Mouse (Mus musculus) A20 (cell line): ENCODE data around the gene Zfpm1.

Experiments used
- DNase-seq: peaks from one replicate; pipeline ENCODE4 v3.0.0-alpha.2; 2011; ENCODE audit warnings: low read depth, low spot score

Gene Zfpm1

DNA sequence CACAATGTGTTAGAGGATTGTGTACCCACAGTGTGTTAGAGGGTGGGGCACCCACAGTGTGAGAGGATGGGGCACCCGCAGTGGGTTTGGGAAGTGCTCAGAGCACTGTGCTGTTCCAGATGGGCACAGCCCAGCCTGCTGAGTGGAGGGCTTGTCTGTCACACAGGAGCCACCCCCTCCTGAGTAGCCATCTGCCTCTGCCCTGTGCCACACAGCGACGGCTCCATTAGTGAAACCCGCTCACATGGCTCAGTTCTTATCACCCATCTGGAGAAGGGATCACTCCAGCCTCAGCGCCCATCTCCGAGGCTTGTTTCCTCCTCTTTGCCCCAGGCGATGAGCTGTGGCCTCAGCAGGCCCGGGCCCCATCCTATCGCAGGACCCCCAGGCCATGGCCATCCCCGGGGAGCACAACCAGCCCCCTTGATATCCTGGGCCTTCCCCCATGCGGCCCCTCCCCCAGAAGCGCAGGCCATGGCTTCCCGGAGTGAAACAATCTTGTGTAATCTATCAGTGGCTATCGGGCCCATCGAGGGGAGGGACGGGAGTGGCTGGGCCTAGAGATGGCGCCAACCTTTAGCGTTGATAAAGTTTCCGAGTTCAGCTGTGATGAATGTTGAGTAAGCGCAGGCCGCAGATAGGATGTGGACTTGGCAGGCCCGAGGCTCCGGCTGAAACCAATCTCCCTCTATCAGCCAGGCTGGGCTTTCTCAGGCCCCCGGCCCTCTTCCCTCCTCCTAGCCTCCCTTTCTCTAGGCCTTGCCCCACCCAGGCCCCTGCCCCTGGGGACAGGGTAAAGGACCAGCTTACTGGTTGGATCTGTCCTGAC is 14.4 kb downstream of the Zfpm1 start:
- DNase-seq: no peak

GRCm38 (mm10) chr8:122299581-122300254 is 17.8 kb downstream of the Zfpm1 start:
- DNase-seq: no peak

DNA sequence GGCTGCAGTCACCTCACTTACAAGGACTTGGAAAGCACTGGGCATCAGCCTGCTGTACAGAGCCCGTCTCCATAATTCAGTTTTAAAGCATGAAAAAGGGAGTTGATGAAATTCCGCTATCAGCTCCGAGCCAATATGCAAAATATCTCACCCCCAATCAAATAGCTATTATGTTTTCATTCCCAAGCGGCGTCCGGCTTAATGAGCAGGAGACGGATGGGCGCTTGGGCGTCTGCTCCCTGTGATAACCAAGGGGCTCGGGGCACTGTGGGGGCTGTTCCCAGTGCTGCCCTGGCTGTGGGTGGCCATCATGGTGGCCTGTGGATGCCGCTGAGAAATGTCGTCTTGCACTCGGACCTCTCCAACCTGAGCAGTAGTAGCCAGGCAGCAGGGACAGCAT is 19.1 kb downstream of the Zfpm1 start:
- DNase-seq: no peak

DNA sequence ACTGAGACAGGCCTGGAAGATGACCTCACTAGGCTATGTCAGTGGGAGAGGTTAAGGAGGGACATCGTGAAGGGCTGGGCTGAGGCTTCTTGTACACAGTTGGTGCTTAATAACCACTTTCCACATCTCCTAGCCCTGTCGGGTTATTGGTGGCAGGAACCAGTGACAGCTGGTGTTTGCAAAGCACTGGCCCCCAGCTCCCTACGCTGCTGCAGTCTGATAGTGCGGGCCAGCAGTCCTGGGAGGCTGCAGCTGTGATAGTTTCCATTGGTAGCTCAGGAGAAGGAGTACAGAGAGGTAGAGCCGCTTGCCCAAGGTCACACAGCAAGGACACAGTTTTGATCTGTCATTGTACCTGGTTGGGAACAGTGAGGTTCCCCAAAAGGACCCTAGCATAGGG is 19.9 kb downstream of the Zfpm1 start:
- DNase-seq: no peak

- DNase-seq: no peak
Measured at GRCm38 (mm10) chr8:122303451-122303850, 21.5 kb downstream of the Zfpm1 start.

DNA sequence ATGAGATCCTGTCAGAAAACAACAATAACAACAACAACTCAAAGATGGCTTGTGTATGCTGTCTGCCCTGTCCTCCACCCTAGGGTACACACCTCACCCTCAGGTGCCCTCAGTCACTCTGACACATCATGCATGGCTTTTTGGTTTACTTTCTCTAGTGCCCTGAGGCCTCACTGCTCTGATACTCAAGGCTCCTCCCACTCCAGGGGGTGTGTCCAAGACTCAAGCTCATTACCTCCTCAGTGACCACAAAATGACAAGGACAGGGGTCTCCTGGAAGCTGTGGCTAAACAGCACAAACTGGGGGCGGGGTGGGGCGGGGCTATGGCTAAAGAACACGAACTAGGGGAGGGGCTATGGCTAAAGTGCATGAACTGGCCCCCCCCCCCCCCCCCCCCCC is 22.1 kb downstream of the Zfpm1 start:
- peak; percentile 9 for DNase-seq

DNA sequence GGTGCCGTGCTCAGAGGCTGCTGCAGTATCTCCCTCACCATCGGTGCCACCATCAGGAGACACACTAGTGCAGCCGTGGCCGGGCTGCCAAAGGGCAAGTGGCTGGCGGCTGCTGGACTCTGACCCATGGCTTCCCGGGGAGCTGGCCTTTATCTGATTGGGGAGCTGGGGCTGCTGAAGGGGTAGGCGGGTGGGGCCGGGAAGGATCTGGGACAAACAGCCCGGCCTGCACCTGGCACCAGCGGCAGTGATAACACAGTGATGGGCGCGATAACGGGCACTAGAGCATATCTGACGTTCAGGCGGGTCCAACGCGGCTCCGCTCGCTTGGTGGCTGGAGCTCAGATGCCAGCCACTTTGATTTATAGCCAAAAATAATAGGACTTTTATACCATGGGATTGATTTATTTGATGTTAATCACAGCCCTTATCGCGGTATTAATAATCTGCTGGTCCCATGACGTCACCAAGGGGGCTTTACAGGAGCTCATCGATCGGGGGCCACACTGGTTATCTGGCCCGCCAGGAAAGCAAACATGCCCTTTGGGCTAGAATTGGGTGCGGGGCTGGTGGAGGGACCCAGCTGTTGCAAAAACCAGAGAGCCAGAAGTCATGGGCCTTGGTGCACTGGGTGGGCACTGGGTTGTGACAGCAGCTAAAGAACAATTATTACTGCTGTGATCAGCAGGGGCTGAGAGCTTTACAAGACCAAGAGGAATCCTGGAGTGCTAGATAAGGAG is 24.9 kb downstream of the Zfpm1 start:
- DNase-seq: no peak

DNA sequence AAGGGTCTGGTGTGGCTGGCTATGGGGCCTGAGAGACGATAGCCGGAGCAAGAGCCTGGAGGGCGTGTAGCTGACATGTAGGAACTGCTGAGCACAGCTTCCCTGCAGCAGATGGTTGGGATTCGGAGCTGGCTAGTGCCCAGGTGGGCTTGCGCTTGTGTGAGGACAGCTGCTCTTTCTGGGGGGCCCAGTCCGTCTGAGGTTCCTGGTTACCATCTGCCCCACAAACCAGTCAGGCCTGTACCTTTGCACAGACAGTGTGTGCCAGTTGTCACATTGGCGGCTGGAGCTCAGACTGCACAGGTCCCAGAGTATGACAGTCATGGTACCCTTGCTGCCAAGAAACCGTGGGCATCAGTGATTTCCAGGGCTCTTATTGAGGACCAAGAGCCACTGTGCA is 25.9 kb downstream of the Zfpm1 start:
- no peak for DNase-seq

DNA sequence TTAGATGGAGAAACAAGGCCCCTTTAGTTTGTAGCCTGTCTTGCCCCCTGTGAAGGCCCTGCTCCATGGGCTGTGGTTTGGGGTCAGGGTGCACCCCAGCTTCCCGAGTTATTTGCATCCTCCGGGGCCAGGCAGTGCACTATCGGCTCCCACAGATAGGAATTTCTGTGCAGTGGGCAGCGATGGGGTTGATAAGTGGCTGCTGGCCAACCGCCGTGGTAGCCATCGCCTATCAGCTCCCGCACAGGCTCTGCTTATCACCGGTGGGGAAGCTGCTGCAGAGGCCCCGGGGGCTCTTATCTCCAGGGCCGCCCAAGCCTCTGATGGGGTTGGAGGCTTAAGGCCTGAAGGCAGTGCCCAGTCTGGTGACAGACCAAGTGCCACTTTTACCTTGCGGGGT is 27.3 kb downstream of the Zfpm1 start:
- DNase-seq: no peak

GRCm38 (mm10) chr8:122311115-122311514 is 29.2 kb downstream of the Zfpm1 start:
- DNase-seq: no peak

GRCm38 (mm10) chr8:122312553-122312952 is 30.6 kb downstream of the Zfpm1 start:
- DNase-seq: no peak

DNA sequence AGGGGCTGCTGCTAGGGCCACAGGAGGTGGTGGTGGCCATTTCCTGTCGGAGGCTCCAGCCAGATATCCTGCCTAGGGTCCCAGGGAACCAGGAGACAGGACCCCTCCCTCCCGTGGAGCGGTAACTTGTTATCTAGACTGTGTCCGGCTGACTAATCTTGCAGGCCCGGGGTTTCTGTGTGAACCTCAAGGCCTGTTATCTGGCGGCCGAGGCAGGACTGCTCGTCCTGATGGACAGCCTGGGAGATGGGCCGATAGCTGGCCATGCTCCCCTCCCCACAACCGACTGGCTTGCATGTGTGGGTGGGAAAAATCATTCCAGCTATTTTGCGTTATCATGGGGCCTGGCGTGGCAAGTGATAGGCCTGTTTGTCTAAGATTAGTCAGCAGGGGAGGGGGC is 31.4 kb downstream of the Zfpm1 start:
- DNase-seq: no peak

DNA sequence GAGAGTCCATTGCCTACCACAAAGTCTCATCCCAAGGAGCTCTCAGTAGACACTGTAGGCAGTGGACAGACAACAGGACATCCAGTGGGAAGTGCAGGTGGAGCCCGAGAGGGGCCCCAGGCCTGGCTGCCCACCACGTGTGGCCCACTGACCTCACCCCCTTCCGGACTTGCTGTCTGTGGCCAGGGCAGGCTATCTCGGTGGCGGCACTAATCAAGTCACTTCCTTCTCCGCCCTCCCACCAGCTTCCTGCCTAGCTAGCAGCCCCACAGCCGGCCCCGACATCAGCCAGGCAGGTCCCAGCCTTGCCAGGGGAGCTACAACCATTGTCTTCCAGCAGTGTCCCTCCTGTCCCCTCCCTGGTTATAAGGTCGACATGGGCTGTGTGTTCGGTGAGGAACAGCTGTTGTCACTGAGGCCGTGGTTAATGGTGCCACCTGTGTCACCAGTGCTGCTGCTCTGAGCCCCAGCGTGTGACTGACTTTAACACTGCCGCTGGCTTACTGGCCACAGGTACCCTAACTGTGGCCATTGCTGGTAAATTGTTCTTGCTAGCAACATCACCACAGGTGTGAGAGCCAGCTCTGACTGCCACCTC is 33.1 kb downstream of the Zfpm1 start:
- no peak for DNase-seq

DNA sequence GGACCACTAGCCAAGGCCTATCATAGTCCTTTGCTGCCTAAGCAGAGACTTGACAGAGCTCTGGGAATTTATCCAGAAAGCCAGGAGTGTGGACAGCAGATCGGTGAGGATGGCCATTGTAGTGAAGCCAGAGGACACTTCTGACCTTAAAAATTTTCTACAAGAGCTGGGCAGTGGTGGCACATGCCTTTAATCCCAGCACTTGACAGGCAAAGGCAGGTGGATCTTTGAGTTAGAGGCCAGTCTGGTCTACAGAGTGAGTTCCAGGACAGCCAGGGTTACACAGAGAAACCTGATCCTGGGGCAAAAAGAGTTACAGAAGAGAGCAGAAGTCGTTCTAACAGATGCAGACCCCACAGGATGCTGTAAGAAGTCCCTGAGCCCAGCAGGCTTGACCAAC is 34.5 kb downstream of the Zfpm1 start:
- DNase-seq: no peak

- DNase-seq: no peak
Measured at GRCm38 (mm10) chr8:122317918-122318475, 36.1 kb downstream of the Zfpm1 start.

DNA sequence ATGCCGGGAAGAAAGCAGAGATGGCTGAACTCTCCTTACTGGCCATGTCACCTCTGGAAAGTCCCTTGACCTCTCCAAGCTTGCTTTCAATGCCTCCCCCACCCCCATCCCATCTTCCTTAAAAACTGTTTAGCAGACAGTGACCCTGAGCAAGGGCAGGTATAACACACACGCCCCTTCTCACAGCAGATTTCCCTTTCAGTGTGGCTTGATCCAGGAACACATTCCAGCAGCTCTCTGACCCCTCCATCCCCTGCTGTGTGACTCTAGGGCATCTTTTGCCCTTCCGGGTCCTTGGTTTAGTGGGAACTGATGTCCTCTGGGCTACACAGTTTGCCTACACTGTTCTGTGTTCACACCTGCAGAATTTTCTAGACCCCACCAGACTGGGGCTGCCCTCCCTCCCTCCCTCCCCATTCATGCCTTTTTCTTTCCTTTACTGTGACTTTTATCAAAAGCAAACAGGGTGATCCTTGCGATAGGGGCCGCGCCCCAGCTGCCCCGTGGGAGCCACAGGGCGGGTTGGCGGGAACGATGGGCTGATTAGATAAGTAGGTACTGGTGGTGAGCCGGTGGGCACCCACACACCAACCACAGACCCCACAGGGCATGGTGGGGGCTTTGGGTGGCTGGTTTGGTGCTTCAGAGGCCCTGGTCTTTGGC is 37.2 kb downstream of the Zfpm1 start:
- no peak for DNase-seq

GRCm38 (mm10) chr8:122319708-122320075 is 37.8 kb downstream of the Zfpm1 start:
- DNase-seq: no peak

- no peak for DNase-seq
Measured at GRCm38 (mm10) chr8:122320541-122320940, 38.6 kb downstream of the Zfpm1 start.

DNA sequence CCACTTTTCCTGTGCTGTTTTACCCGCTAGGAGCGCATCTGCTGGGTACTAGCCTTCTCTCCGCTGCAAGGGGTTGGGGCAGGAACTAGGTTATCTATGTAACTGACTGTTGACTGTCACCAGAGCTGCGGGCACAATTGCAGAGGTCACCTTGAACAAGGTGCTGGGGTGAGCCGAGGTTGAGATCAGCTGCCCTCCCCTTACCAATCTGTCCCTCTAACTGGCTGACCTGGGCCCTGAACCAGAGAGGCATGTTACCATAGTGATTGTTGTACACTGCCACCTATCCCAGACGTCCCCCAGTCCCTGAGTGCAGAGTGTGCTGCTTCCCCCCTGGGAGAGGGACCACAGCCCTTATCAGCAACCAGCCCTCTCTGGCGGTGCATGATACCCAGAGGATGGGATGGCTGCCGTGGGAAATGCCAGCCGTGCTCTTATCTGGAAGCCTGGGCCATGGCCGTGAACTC is 39.5 kb downstream of the Zfpm1 start:
- no peak for DNase-seq

DNA sequence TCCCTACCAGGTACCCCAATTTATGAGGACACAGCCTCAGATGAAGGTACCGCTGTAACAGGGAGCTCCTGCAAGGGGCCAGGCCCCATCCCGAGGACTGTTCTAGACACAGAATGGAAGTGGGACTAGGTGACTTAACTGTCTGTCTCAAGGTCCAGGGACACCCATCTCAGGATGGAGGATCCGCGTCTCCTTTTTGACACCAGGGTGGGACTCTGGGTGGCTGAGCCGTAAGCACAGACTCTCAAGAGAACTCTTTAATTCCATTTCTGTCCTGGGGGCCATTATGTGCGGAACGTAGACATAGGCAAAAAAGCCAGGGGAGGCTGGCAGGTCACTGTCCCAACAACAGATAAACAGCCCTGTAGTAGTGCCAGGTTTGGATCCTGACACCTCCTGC is 40.2 kb downstream of the Zfpm1 start:
- no peak for DNase-seq

GRCm38 (mm10) chr8:122322792-122323191 is 40.9 kb downstream of the Zfpm1 start:
- DNase-seq: no peak
